Mouse (Mus musculus) embryonic facial prominence, embryonic 14.5 days (tissue): Measurements from ENCODE around the gene Cacna1c. TPM values are rescaled to one million over a fixed set of nuclear protein-coding genes. Genes with fewer than 3 reads are reported as not detected.

ENCODE experiments used
- ATAC-seq: fragments of 200-750 bp; cut with Nextera tagmentation; 2 replicates; pipeline ENCODE4 v1.8.0; 2017; ENCODE audit warnings: low read depth, moderate number of reproducible peaks, moderate TSS enrichment
- DNase-seq: peaks from one replicate; pipeline ENCODE4 v3.0.0-alpha.2; 2015; ENCODE audit warnings: low spot score
- H3K27ac ChIP-seq: fragments of 300-500 bp; sonication (generic); replicated peaks from 2 replicates; pipeline ENCODE4 v1.5.1; 2014; ENCODE audit warnings: low read depth, mild to moderate bottlenecking, low read length, moderate library complexity
- H3K27me3 ChIP-seq: fragments of 300-500 bp; sonication (generic); replicated peaks from 2 replicates; pipeline ENCODE4 v1.6.1; 2014; ENCODE audit warnings: low read length; ENCODE audit not compliant: control insufficient read depth, insufficient read depth
- H3K36me3 ChIP-seq: fragments of 300-500 bp; sonication (generic); 2 replicates; pipeline ENCODE4 v1.6.1; 2014; ENCODE audit warnings: low read length, mixed read lengths; ENCODE audit not compliant: control insufficient read depth, insufficient read depth
- H3K4me1 ChIP-seq: fragments of 300-500 bp; sonication (generic); 2 replicates; pipeline ENCODE4 v1.6.1; 2014; ENCODE audit warnings: antibody characterized with exemption, low read length; ENCODE audit not compliant: control insufficient read depth, insufficient read depth
- H3K4me2 ChIP-seq: fragments of 300-500 bp; sonication (generic); 2 replicates; pipeline ENCODE4 v1.6.1; 2014; ENCODE audit warnings: low read depth, mild to moderate bottlenecking, low read length, moderate library complexity, mixed read lengths
- H3K4me3 ChIP-seq: fragments of 300-500 bp; sonication (generic); 2 replicates; pipeline ENCODE4 v1.5.1; 2014; ENCODE audit warnings: low read depth, mild to moderate bottlenecking, low read length
- H3K9ac ChIP-seq: fragments of 300-500 bp; sonication (generic); 2 replicates; pipeline ENCODE4 v1.6.1; 2014; ENCODE audit warnings: low read depth, mild to moderate bottlenecking, low read length, moderate library complexity, mixed read lengths
- H3K9me3 ChIP-seq: fragments of 300-500 bp; sonication (generic); 2 replicates; pipeline ENCODE4 v1.6.1; 2016; ENCODE audit warnings: low read length; ENCODE audit not compliant: control insufficient read depth
- WGBS: fragments of 180-500 bp; shearing (Covaris S2); extraction: QIAGEN DNeasy Blood & Tissue Kit; methylation state at CpG from one replicate; pipeline ENCODE4 v1.1.7; 2014; 5-methylcytosine and 5-hydroxymethylcytosine counted together
- polyA plus RNA-seq: library from polyadenylated mRNA; unstranded; fragments of >200 nt; fragmentation: Nextera tagmentation; extraction: Ambion mirVana; gene quantifications from 2 replicates; pipeline ENCODE4 v1.2.1, GENCODE M21; 2014

Gene Cacna1c
- polyA plus RNA-seq = 4.8 and 6.6 TPM in 2 replicates

- Histone ChIP-seq H3K36me3 (peaks cover 13% of the 10 kb centered on the region), H3K9me3 (no peaks in the 10 kb centered on the region), H3K4me2 (no peak within 1 kb of the TSS), H3K27me3 (no peaks in the 10 kb centered on the region), H3K9ac (no peak within 1 kb of the TSS), H3K4me3 (no peak within 1 kb of the TSS), H3K4me1 (peaks cover 7% of the 10 kb centered on the region), H3K27ac (no peak within 1 kb of the TSS)
- ATAC-seq (no peak), DNase-seq (no peak)
- 76% methylated on average over 17 of the region's 17 CpGs for WGBS
These were observed at the start of gene Cacna1c for GRCm38 (mm10) chr6:119196382-119197305. Gene Cacna1c (minus strand): TSS chr6:119196418.

GRCm38 (mm10) chr6:119240871-119241705 lies 44.9 kb upstream of the Cacna1c start:
- H3K9ac ChIP-seq = no peak overlapping the region
- WGBS = 36% methylated on average over 19 of the region's 21 CpGs
- 0 out of 2 replicates have a peak, but pooled peaks have one; percentile 53 for ATAC-seq
- peaks cover 3% of the 10 kb centered on the region for H3K9me3 ChIP-seq
- H3K4me3 ChIP-seq = no peak overlapping the region
- H3K27ac ChIP-seq = no peak overlapping the region
- H3K4me2 ChIP-seq = no peak overlapping the region
- H3K36me3 ChIP-seq = no peaks in the 10 kb centered on the region
- DNase-seq = no peak
- H3K27me3 ChIP-seq = no peaks in the 10 kb centered on the region
- H3K4me1 ChIP-seq = no peaks in the 10 kb centered on the region

- Histone ChIP-seq H3K36me3 (no peaks in the 10 kb centered on the region), H3K4me1 (no peaks in the 10 kb centered on the region), H3K9me3 (no peaks in the 10 kb centered on the region), H3K4me2 (no peak overlapping the region), H3K4me3 (no peak overlapping the region), H3K27ac (no peak overlapping the region), H3K27me3 (no peaks in the 10 kb centered on the region), H3K9ac (no peak overlapping the region)
- no peak for DNase-seq
- no peak for ATAC-seq
- WGBS = 71% methylated on average over 7 of the region's 7 CpGs
These were observed 44.0 kb upstream of the Cacna1c start for GRCm38 (mm10) chr6:119240256-119240655.

- Histone ChIP-seq H3K4me3 (no peak overlapping the region), H3K36me3 (no peaks in the 10 kb centered on the region), H3K4me2 (no peak overlapping the region), H3K27me3 (no peaks in the 10 kb centered on the region), H3K9me3 (no peaks in the 10 kb centered on the region), H3K9ac (no peak overlapping the region), H3K4me1 (no peaks in the 10 kb centered on the region), H3K27ac (no peak overlapping the region)
- ATAC-seq (no peak), DNase-seq (no peak)
- WGBS = 74% methylated on average over 5 of the region's 5 CpGs
These were observed 43.3 kb upstream of the Cacna1c start for GRCm38 (mm10) chr6:119239341-119240005.

GRCm38 (mm10) chr6:119237427-119237989 lies 41.3 kb upstream of the Cacna1c start:
- Histone ChIP-seq H3K4me2 (no peak overlapping the region), H3K27me3 (no peaks in the 10 kb centered on the region), H3K36me3 (no peaks in the 10 kb centered on the region), H3K9me3 (no peaks in the 10 kb centered on the region), H3K9ac (no peak overlapping the region), H3K27ac (no peak overlapping the region), H3K4me3 (no peak overlapping the region), H3K4me1 (no peaks in the 10 kb centered on the region)
- DNase-seq (peak; percentile 71), ATAC-seq (peak; percentile 64; the same call in 1 of the 2 replicates)
- 48% methylated on average over 8 of the region's 8 CpGs for WGBS

GRCm38 (mm10) chr6:119236241-119236640 lies 40.0 kb upstream of the Cacna1c start, which contains the start of gene Cacna2d4:
Gene Cacna2d4 (plus strand): TSS chr6:119236526.
- no peaks in the 10 kb centered on the region for H3K9me3 ChIP-seq
- no peak within 1 kb of the TSS for H3K4me3 ChIP-seq
- DNase-seq = no peak
- no peak within 1 kb of the TSS for H3K27ac ChIP-seq
- H3K36me3 ChIP-seq = no peaks in the 10 kb centered on the region
- no peak within 1 kb of the TSS for H3K4me2 ChIP-seq
- no peak within 1 kb of the TSS for H3K9ac ChIP-seq
- no CpG with 5 or more reads among the region's 1 CpGs for WGBS
- no peak for ATAC-seq
- no peaks in the 10 kb centered on the region for H3K27me3 ChIP-seq
- H3K4me1 ChIP-seq = no peaks in the 10 kb centered on the region

GRCm38 (mm10) chr6:119235441-119235840 lies 39.2 kb upstream of the Cacna1c start:
- Histone ChIP-seq H3K27ac (no peak overlapping the region), H3K4me3 (no peak overlapping the region), H3K9me3 (no peaks in the 10 kb centered on the region), H3K27me3 (no peaks in the 10 kb centered on the region), H3K4me1 (no peaks in the 10 kb centered on the region), H3K36me3 (no peaks in the 10 kb centered on the region), H3K4me2 (no peak overlapping the region), H3K9ac (no peak overlapping the region)
- DNase-seq (no peak), ATAC-seq (no peak)
- WGBS = 75% methylated on average over 5 of the region's 5 CpGs

- H3K4me2 ChIP-seq = no peak overlapping the region
- H3K27me3 ChIP-seq = no peaks in the 10 kb centered on the region
- H3K36me3 ChIP-seq = no peaks in the 10 kb centered on the region
- DNase-seq (peak; percentile 48), ATAC-seq (no peak)
- H3K27ac ChIP-seq = no peak overlapping the region
- H3K9ac ChIP-seq = no peak overlapping the region
- H3K4me1 ChIP-seq = no peaks in the 10 kb centered on the region
- no peaks in the 10 kb centered on the region for H3K9me3 ChIP-seq
- WGBS = 31% methylated on average over 3 of the region's 3 CpGs
- no peak overlapping the region for H3K4me3 ChIP-seq
These were observed 36.8 kb upstream of the Cacna1c start for GRCm38 (mm10) chr6:119233066-119233465.
